ENCODE assay signal across 26 mouse cellular contexts in genomic region chr16:22873369-22873768, GRCm38 (mm10). TPM values are rescaled to one million over a fixed set of nuclear protein-coding genes. Genes with fewer than 3 reads are reported as not detected.
DNase-seq lines count a peak whose midpoint lies in the region; ATAC-seq and TF ChIP-seq lines count a peak whose summit lies in the region.
"Had no signal": no experiment of that assay in that cellular context is flagged by ENCODE, and none has a peak within 500 bp of the region (broad histone marks: within the 10 kb centered on the region; RNA-seq: fewer than 3 reads in every experiment).

No protein-coding gene starts in this region.

- peak; percentile 49; the same call in 1 of the 2 replicates for TF ChIP-seq EP300 in ES-Bruce4 (IDR thresholded peaks at IDR 0.05; ENCODE audit: insufficient read depth, low read depth, low read length)

- H3K4me1 ChIP-seq in ES-Bruce4 (ENCODE audit: control insufficient read depth, insufficient read depth, low read length) = no peaks in the 10 kb centered on the region
- no peaks in the 10 kb centered on the region for H3K4me1 ChIP-seq in intestine, embryonic 16.5 days (ENCODE audit: control insufficient read depth, insufficient read depth, low read length)
- H3K4me1 ChIP-seq: forebrain, embryonic 10.5 days; forebrain, embryonic 15.5 days; heart, embryonic 13.5 days; hindbrain, embryonic 12.5 days had no signal

- H3K4me2 ChIP-seq in intestine, embryonic 16.5 days (ENCODE audit: low read depth, low read length) = no peak overlapping the region
- H3K4me2 ChIP-seq: embryonic facial prominence, embryonic 15.5 days; forebrain, embryonic 15.5 days; heart, embryonic 13.5 days; hindbrain, embryonic 12.5 days had no signal

- 80% methylated on average over 4 of the region's 4 CpGs for WGBS in intestine, embryonic 16.5 days

- no peak for DNase-seq in frontal cortex, postnatal 36 days (ENCODE audit: low spot score in 2 of 2)
- peak; percentile 27 for DNase-seq in layer of hippocampus, adult 9-11 months
- DNase-seq in layer of hippocampus, adult 9-10 months (ENCODE audit: low spot score) = no peak
- DNase-seq in kidney, postnatal 4 days = no peak
- DNase-seq: adrenal gland, adult 2 months; adrenal gland, postnatal 25 days; cerebellum, adult 11 months; cerebellum, adult 8-10 months; cerebellum, postnatal 14 days; embryo, embryonic 11 days; gastrocnemius, adult 2 months; gastrocnemius, postnatal 25 days; heart, postnatal 4 days had no signal

- H3K36me3 ChIP-seq in ES-Bruce4 (ENCODE audit: control insufficient read depth, insufficient read depth, low read length, poor library complexity, severe bottlenecking) = peaks cover 34% of the 10 kb centered on the region
- H3K36me3 ChIP-seq in intestine, embryonic 16.5 days (ENCODE audit: control insufficient read depth, insufficient read depth, low read length) = peaks cover 10% of the 10 kb centered on the region

- ATAC-seq in frontal cortex, adult (ENCODE audit: low TSS enrichment) = 0 out of 2 replicates have a peak, but pooled peaks have one; percentile 17
- no peak for ATAC-seq in intestine, embryonic 16.5 days
- ATAC-seq: forebrain, embryonic 15.5 days; hindbrain, embryonic 16.5 days had no signal

- no peaks in the 10 kb centered on the region for H3K27me3 ChIP-seq in ES-Bruce4 (ENCODE audit: control insufficient read depth, insufficient read depth, low read length, poor library complexity, severe bottlenecking)
- no peaks in the 10 kb centered on the region for H3K27me3 ChIP-seq in intestine, embryonic 16.5 days (replicated peaks; ENCODE audit: control insufficient read depth, insufficient read depth, low read length)
- H3K27me3 ChIP-seq: CH12.LX; embryonic facial prominence, embryonic 15.5 days; forebrain, embryonic 15.5 days; heart, embryonic 13.5 days; hindbrain, embryonic 12.5 days had no signal

- H3K4me3 ChIP-seq in ES-Bruce4 (ENCODE audit: low read depth, low read length) = no peak overlapping the region
- H3K4me3 ChIP-seq in intestine, embryonic 16.5 days (ENCODE audit: low read length) = no peak overlapping the region
- H3K4me3 ChIP-seq: embryonic facial prominence, embryonic 15.5 days; erythroblast, embryonic 14.5 days; forebrain, embryonic 10.5 days; forebrain, embryonic 15.5 days; gastrocnemius, adult 2 months; heart, embryonic 13.5 days; hindbrain, embryonic 12.5 days had no signal

- TF ChIP-seq CTCF in ES-Bruce4 (IDR thresholded peaks at IDR 0.05; ENCODE audit: low read depth, low read length) = no peak

- H3K27ac ChIP-seq in ES-Bruce4 (ENCODE audit: insufficient read depth, low read length) = no peak overlapping the region
- no peak overlapping the region for H3K27ac ChIP-seq in intestine, embryonic 16.5 days (ENCODE audit: low read length)
- H3K27ac ChIP-seq: embryonic facial prominence, embryonic 15.5 days; forebrain, embryonic 10.5 days; forebrain, embryonic 15.5 days; gastrocnemius, adult 2 months; heart, embryonic 13.5 days; hindbrain, embryonic 12.5 days had no signal

- no peaks in the 10 kb centered on the region for H3K9me3 ChIP-seq in ES-Bruce4 (replicated peaks; ENCODE audit: control insufficient read depth, insufficient read depth, low read length, poor library complexity, severe bottlenecking)
- H3K9me3 ChIP-seq in intestine, embryonic 16.5 days (ENCODE audit: control insufficient read depth, low read length) = no peaks in the 10 kb centered on the region
- H3K9me3 ChIP-seq: embryonic facial prominence, embryonic 15.5 days; forebrain, embryonic 10.5 days; forebrain, embryonic 15.5 days; heart, embryonic 13.5 days; hindbrain, embryonic 12.5 days had no signal

- no peak for TF ChIP-seq POLR2A in ES-Bruce4 (IDR thresholded peaks at IDR 0.05; ENCODE audit: insufficient read depth, low read length)

- H3K9ac ChIP-seq in ES-Bruce4 (ENCODE audit: low read depth, poor library complexity, severe bottlenecking) = no peak overlapping the region
- H3K9ac ChIP-seq in intestine, embryonic 16.5 days (ENCODE audit: low read depth, low read length) = no peak overlapping the region
- H3K9ac ChIP-seq: embryonic facial prominence, embryonic 15.5 days; forebrain, embryonic 15.5 days; heart, embryonic 13.5 days; hindbrain, embryonic 12.5 days had no signal

RNA-seq across cellular contexts. Expression of gene Dnajb11, which starts 15.7 kb away (rescaled TPM):
- 56.5 and 59.1 TPM in 2 replicates for polyA plus RNA-seq in ES-Bruce4 (2011; ENCODE audit: insufficient read depth, insufficient read length, low read depth, missing spikeins)
- 118 and 129 TPM in 2 replicates for polyA plus RNA-seq in intestine, embryonic 16.5 days (2015; fragmentation: Nextera tagmentation; extraction: Ambion mirVana)

RNA-seq across cellular contexts. Expression of gene Tbccd1, which starts 15.9 kb away (rescaled TPM):
- 20.5 and 22.0 TPM in 2 replicates for polyA plus RNA-seq in ES-Bruce4 (2011; ENCODE audit: insufficient read depth, insufficient read length, low read depth, missing spikeins)
- 31.0 and 31.6 TPM in 2 replicates for polyA plus RNA-seq in intestine, embryonic 16.5 days (2015; fragmentation: Nextera tagmentation; extraction: Ambion mirVana)

RNA-seq across cellular contexts. Expression of gene Ahsg, which starts 17.7 kb away (rescaled TPM):
- 0.81 TPM in 1 of 2 replicates, not detected in the other for polyA plus RNA-seq in ES-Bruce4 (2011; ENCODE audit: insufficient read depth, insufficient read length, low read depth, missing spikeins)
- polyA plus RNA-seq in intestine, embryonic 16.5 days (2015; fragmentation: Nextera tagmentation; extraction: Ambion mirVana) = 24.4 and 59.9 TPM in 2 replicates
- polyA plus RNA-seq: embryonic facial prominence, embryonic 11.5 days; forebrain, embryonic 10.5 days; forebrain, embryonic 15.5 days; hindbrain, embryonic 12.5 days; hindbrain, embryonic 16.5 days had no signal

RNA-seq across cellular contexts. Expression of gene Fetub, which starts 44.8 kb away (rescaled TPM):
- polyA plus RNA-seq in ES-Bruce4 (2011; ENCODE audit: insufficient read depth, insufficient read length, low read depth, missing spikeins) = 2.2 TPM in 2 replicates
- 0.49 TPM in 1 of 2 replicates, not detected in the other for polyA plus RNA-seq in intestine, embryonic 16.5 days (2015; fragmentation: Nextera tagmentation; extraction: Ambion mirVana)
- polyA plus RNA-seq: erythroblast, embryonic 14.5 days; forebrain, embryonic 10.5 days; forebrain, embryonic 15.5 days; heart, embryonic 13.5 days; heart, postnatal 0 days; hindbrain, embryonic 12.5 days; hindbrain, embryonic 16.5 days had no signal

Comparison
In these comparisons a context has a peak if more than half of its experiments do, and no peak if none do; other contexts are left out.
1. RNA of gene Ahsg, which starts 17.7 kb away (polyA plus RNA-seq): 24.4 to 59.9 TPM in intestine, embryonic 16.5 days; 0.81 TPM in ES-Bruce4; every median in the first group is over 10 times any median in the second.